Mouse (Mus musculus) CH12.LX (cell line): Measurements from ENCODE around the gene Trim44.

ENCODE experiments used
- CTCF ChIP-seq, 2 experiments: IDR thresholded peaks in 1 of 2; conservative IDR thresholded peaks in 1 of 2; 2 replicates each; pipeline ENCODE4 v1.5.1; 2011 to 2012; ENCODE audit warnings: low read depth in 2 of 2, low read length in 2 of 2, improper control_type of control experiment in 1 of 2, inconsistent platforms in 1 of 2, mild to moderate bottlenecking in 1 of 2, moderate library complexity in 1 of 2
- MAFK ChIP-seq: IDR thresholded peaks from 2 replicates; pipeline ENCODE4 v1.6.1; 2011; ENCODE audit warnings: low read length, improper control_type of control experiment; ENCODE audit not compliant: insufficient replicate concordance
- MXI1 ChIP-seq: IDR thresholded peaks from 2 replicates; pipeline ENCODE4 v1.6.1; 2011; ENCODE audit warnings: mild to moderate bottlenecking, low read depth, low read length, improper control_type of control experiment
- NRF1 ChIP-seq: IDR thresholded peaks from 2 replicates; pipeline ENCODE4 v1.6.1; 2014; ENCODE audit warnings: low read depth, mild to moderate bottlenecking, inconsistent platforms, low read length, improper control_type of control experiment, moderate library complexity
- POLR2A ChIP-seq: IDR thresholded peaks from 2 replicates; pipeline ENCODE4 v1.6.1; 2011; ENCODE audit warnings: low read depth, mild to moderate bottlenecking, improper control_type of control experiment, low read length
- UBTF ChIP-seq: IDR thresholded peaks from 2 replicates; pipeline ENCODE4 v1.6.1; 2012; ENCODE audit warnings: low read depth, mild to moderate bottlenecking, inconsistent platforms, low read length, improper control_type of control experiment, moderate library complexity
- USF2 ChIP-seq: conservative IDR thresholded peaks from 2 replicates; pipeline ENCODE4 v1.6.1; 2011; ENCODE audit warnings: low read depth, low read length, improper control_type of control experiment
- ZC3H11A ChIP-seq: IDR thresholded peaks from 2 replicates; pipeline ENCODE4 v1.6.1; 2012; ENCODE audit warnings: low read depth, mild to moderate bottlenecking, inconsistent platforms, low read length, improper control_type of control experiment

GRCm38 (mm10) chr2:102354076-102354475 is 53.6 kb downstream of the Trim44 start:
- TF ChIP-seq USF2 (no peak), ZC3H11A (no peak), MXI1 (no peak), CTCF (conservative IDR thresholded peaks at IDR 0.05 in 1 of 2, IDR thresholded peaks at IDR 0.05 in 1 of 2; ENCODE audit: low read depth in 2 of 2, low read length in 2 of 2) (no peak), UBTF (no peak), MAFK (no peak), POLR2A (no peak), NRF1 (no peak)
